Mouse (Mus musculus): Measurements from ENCODE around the gene Vmn2r54. TPM values are rescaled to one million over a fixed set of nuclear protein-coding genes. Genes with fewer than 3 reads are reported as not detected.
"Not testable (repeated sequence)": the region's sequence is repeated elsewhere in the genome, so short reads cannot be mapped to it uniquely, and the experiment has no call there.

The Vmn2r54 gene
- not detected in 2 replicates for polyA plus RNA-seq (2012; rRNA removed)

- not testable (repeated sequence) for DNase-seq; H3K4me1 ChIP-seq (ENCODE audit: control insufficient read depth, insufficient read depth, low read length); H3K27me3 ChIP-seq (ENCODE audit: control insufficient read depth, insufficient read depth, low read length); H3K4me3 ChIP-seq (replicated peaks; ENCODE audit: insufficient read depth, low read depth, low read length); H3K27ac ChIP-seq (ENCODE audit: insufficient read depth, low read length)
- 68% methylated on average over 3 of the region's 4 CpGs for WGBS
Observed at GRCm38 (mm10) chr7:12640219-12640618, at the start of gene Vmn2r54. Gene Vmn2r54, minus strand, starts transcription at chr7:12640319.

- H3K4me3 ChIP-seq (replicated peaks; ENCODE audit: insufficient read depth, low read depth, low read length); DNase-seq: not testable (repeated sequence)
Observed at GRCm38 (mm10) chr7:12684903-12685302, 44.8 kb upstream of the Vmn2r54 start, which contains the start of gene Vmn2r55. Gene Vmn2r55, minus strand, starts transcription at chr7:12685003.

GRCm38 (mm10) chr7:12608688-12609087 lies 31.4 kb downstream of the Vmn2r54 start, which contains the start of gene Vmn2r53:
Gene Vmn2r53, minus strand, starts transcription at chr7:12608788.
- no peak within 1 kb of the TSS for H3K27ac ChIP-seq (ENCODE audit: insufficient read depth, low read length)
- DNase-seq: no peak
- no peaks in the 10 kb centered on the region for H3K27me3 ChIP-seq (ENCODE audit: control insufficient read depth, insufficient read depth, low read length)
- no peak within 1 kb of the TSS for H3K4me3 ChIP-seq (replicated peaks; ENCODE audit: insufficient read depth, low read depth, low read length)
- TF ChIP-seq POLR2A (IDR thresholded peaks at IDR 0.05; ENCODE audit: borderline replicate concordance, insufficient read depth, low read length) (no peak), CTCF (IDR thresholded peaks at IDR 0.05; ENCODE audit: borderline replicate concordance, insufficient read depth, low read depth, low read length) (no peak)
- no peaks in the 10 kb centered on the region for H3K4me1 ChIP-seq (ENCODE audit: control insufficient read depth, insufficient read depth, low read length)

More at GRCm38 (mm10) chr7:12684903-12685302, 44.8 kb upstream of the Vmn2r54 start, which contains the start of gene Vmn2r55:
- not testable (repeated sequence) for H3K4me1 ChIP-seq (ENCODE audit: control insufficient read depth, insufficient read depth, low read length); H3K27me3 ChIP-seq (ENCODE audit: control insufficient read depth, insufficient read depth, low read length); H3K27ac ChIP-seq (ENCODE audit: insufficient read depth, low read length)
- WGBS: 84% methylated on average over 3 of the region's 3 CpGs

Other genes starting within 250 kb of the Vmn2r54 start
- gene Zfp551, start 217.6 kb downstream of the Vmn2r54 start, polyA plus RNA-seq (2012; rRNA removed): 2.9 and 3.3 TPM in 2 replicates
- 10.8 and 12.4 TPM in 2 replicates for gene Zfp606, start 162.0 kb downstream of the Vmn2r54 start, polyA plus RNA-seq (2012; rRNA removed)
- gene 2900092C05Rik, start 127.8 kb downstream of the Vmn2r54 start, polyA plus RNA-seq (2012; rRNA removed): not detected in 2 replicates
- gene Vmn2r53, start 31.5 kb downstream of the Vmn2r54 start, polyA plus RNA-seq (2012; rRNA removed): under 0.01 and 0.02 TPM in 2 replicates
- not detected in 2 replicates for gene Vmn2r55, start 44.7 kb upstream of the Vmn2r54 start, polyA plus RNA-seq (2012; rRNA removed)
- 0.02 TPM in 2 replicates for gene Vmn2r56, start 94.7 kb upstream of the Vmn2r54 start, polyA plus RNA-seq (2012; rRNA removed)
- gene Zscan18, start 163.3 kb upstream of the Vmn2r54 start, polyA plus RNA-seq (2012; rRNA removed): 10.8 and 11.2 TPM in 2 replicates
- gene Zfp329, start 178.5 kb upstream of the Vmn2r54 start, polyA plus RNA-seq (2012; rRNA removed): 16.3 and 16.7 TPM in 2 replicates
- 12.6 and 13.5 TPM in 2 replicates for gene Zfp110, start 194.4 kb upstream of the Vmn2r54 start, polyA plus RNA-seq (2012; rRNA removed)
- gene Zfp128, start 240.9 kb upstream of the Vmn2r54 start, polyA plus RNA-seq (2012; rRNA removed): 5.6 and 6.1 TPM in 2 replicates